Mouse (Mus musculus): ENCODE measurements around the gene Fzd9. TPM values are rescaled to one million over a fixed set of nuclear protein-coding genes. Genes with fewer than 3 reads are reported as not detected.
"Not testable (repeated sequence)": the region's sequence is repeated elsewhere in the genome, so short reads cannot be mapped to it uniquely, and the experiment has no call there.

Fzd9 gene
- polyA plus RNA-seq, 1 experiment from 2014 or later: 12.2 TPM

DNA sequence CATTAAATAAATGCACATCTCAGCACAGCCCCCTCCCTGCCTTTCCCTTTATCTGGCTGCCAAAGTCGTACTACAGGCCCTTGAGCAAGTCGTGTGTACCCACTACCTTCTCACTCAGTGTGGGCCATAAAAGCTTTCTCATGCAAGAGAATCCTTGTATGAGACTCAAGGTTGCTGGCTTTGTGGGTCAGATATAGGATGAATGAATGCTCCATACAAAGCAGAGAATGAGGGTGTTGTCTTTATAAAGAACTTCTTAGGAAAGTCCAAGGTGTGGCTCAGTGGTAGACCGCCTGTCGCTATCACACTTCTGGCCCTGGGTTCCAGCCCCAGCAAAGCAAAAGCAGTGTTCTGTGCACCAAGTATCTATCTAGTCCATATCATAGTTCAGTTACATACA lies 4.5 kb downstream of the Fzd9 start:
- Histone ChIP-seq H3K9ac (replicated peaks) (no peak overlapping the region), H3K36me3 (peaks cover 50% of the 10 kb centered on the region), H3K4me3 (no peak overlapping the region), H3K27me3 (peaks cover 20% of the 10 kb centered on the region), H3K9me3 (no peaks in the 10 kb centered on the region), H3K4me2 (replicated peaks) (no peak overlapping the region), H3K27ac (replicated peaks) (no peak overlapping the region), H3K4me1 (peaks cover 46% of the 10 kb centered on the region)
- 56% methylated on average over 4 of the region's 4 CpGs for WGBS
- ATAC-seq (ENCODE audit: low FRiP score, low read depth): no peak

DNA sequence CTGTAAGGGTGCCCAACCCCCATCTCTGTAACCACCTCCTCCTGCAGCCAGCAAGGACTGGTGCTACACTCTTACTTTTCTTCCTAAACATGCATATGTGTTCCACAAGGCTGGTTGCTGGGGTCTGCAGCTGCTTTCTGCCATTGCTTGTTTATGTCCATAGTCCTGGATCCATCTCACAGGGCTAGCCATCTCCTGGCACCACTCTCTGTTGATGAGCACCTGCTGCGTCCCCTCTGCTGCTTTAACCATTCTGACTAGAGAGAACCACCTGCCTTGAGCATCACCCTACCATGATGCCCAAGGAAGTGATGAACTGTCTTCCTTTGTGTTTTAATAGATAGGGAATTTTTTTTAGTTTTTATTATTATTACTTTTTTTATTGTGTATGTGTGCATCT lies 7.9 kb downstream of the Fzd9 start:
- Histone ChIP-seq H3K27ac (replicated peaks) (no peak overlapping the region), H3K4me1 (peaks cover 18% of the 10 kb centered on the region), H3K27me3 (no peaks in the 10 kb centered on the region), H3K4me3 (no peak overlapping the region), H3K4me2 (replicated peaks) (no peak overlapping the region), H3K9ac (replicated peaks) (no peak overlapping the region), H3K9me3 (no peaks in the 10 kb centered on the region), H3K36me3 (peaks cover 84% of the 10 kb centered on the region)
- no peak for ATAC-seq (ENCODE audit: low FRiP score, low read depth)
- 100% methylated on average over 1 of the region's 1 CpGs for WGBS

DNA sequence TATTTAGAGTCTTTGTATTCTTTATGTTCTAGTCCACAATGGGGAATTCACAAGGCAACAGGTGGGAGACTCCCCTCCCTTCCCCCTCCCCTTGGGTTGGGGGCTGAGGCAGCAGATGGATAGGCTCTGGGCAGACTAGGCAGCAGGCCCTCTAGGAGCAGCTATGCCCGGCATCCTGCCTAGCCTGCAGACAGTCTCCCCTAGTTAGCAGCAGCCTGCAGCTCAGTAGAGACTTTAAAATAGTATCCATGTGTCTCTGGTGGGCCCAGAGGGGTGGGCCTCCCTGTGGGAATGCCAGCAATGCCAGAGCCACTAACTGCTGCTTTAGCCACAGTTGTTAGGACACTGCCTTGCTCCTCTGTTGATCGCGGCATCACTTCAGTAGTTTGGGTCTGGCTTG lies 8.4 kb downstream of the Fzd9 start:
- H3K4me1 ChIP-seq: peaks cover 15% of the 10 kb centered on the region
- WGBS: 89% methylated on average over 3 of the region's 3 CpGs
- H3K36me3 ChIP-seq: peaks cover 90% of the 10 kb centered on the region
- H3K9ac ChIP-seq (replicated peaks): no peak overlapping the region
- no peaks in the 10 kb centered on the region for H3K27me3 ChIP-seq
- no peak overlapping the region for H3K27ac ChIP-seq (replicated peaks)
- no peaks in the 10 kb centered on the region for H3K9me3 ChIP-seq
- no peak for ATAC-seq (ENCODE audit: low FRiP score, low read depth)
- no peak overlapping the region for H3K4me3 ChIP-seq
- no peak overlapping the region for H3K4me2 ChIP-seq (replicated peaks)

DNA sequence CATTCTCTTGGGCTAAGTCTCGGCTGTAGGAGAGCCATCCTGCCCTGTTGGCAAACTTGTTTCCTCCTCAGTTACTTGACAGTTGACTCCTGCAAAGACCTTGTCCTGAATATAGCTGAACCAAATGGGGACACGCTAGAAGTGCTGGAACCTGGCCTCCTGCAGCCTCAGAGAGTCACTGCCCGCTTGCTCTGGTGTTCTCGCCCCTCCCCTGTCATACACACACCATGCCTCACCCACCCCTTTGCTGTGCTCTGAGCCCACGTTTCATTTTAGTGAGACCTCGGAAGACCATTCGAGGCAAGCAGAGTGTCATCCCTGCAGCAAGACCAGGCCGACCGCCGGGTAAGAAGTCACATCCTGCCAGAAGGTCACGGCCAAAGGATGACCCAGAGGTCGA lies 8.9 kb downstream of the Fzd9 start:
- WGBS: 85% methylated on average over 12 of the region's 12 CpGs

DNA sequence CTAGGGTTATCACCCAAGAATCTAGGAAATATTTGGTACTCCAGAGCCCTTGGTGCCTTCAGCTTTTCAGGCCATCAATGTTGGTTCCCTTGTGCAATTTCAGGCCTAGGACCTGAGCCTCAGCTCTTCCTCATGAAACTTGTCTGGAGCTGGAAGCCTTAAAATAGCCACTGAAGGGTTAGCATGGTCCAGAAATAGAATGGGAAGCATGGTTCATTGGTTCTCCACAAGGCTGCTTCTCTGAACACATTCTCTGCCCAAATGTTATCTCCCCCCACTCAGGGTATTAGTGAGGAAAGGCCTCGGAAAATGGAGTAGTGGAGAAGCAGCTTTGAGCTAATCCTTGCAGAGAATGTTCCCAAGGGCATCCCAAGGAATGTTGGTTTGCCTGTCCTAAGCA lies 9.6 kb downstream of the Fzd9 start:
- Histone ChIP-seq H3K27me3 (no peaks in the 10 kb centered on the region), H3K36me3 (peaks cover 100% of the 10 kb centered on the region), H3K27ac (replicated peaks) (no peak overlapping the region), H3K4me3 (no peak overlapping the region), H3K9me3 (no peaks in the 10 kb centered on the region), H3K9ac (replicated peaks) (no peak overlapping the region), H3K4me2 (replicated peaks) (no peak overlapping the region), H3K4me1 (peaks cover 4% of the 10 kb centered on the region; the same call in 1 of the 2 replicates)
- ATAC-seq (ENCODE audit: low FRiP score, low read depth): no peak
- WGBS: 57% methylated on average over 1 of the region's 1 CpGs

More for the DNA sequence above, 8.9 kb downstream of the Fzd9 start:
- Histone ChIP-seq H3K4me3 (no peak overlapping the region), H3K27me3 (no peaks in the 10 kb centered on the region), H3K9ac (replicated peaks) (no peak overlapping the region), H3K27ac (replicated peaks) (no peak overlapping the region), H3K9me3 (no peaks in the 10 kb centered on the region), H3K4me1 (peaks cover 10% of the 10 kb centered on the region; the same call in 1 of the 2 replicates), H3K4me2 (replicated peaks) (no peak overlapping the region), H3K36me3 (peaks cover 94% of the 10 kb centered on the region)
- no peak for ATAC-seq (ENCODE audit: low FRiP score, low read depth)

DNA sequence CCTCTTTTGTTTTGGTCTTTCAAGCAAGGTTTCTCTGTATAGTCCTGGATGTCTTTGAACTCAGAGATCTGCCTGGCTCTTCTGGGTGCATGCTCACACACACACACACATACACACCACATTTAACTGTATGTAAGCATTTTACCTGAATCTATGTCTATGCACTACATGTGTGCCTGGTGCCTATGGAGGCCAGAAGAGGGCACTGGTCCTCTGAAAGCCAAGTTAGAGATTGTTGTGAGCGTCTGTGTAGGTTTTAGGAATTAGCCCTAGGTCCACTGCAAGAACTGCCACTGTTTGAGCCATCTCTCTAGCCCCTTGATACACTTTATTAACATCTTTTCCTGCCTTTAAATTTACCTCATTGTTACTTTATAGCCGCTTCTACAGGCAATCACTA lies 12.2 kb downstream of the Fzd9 start:
- 81% methylated on average over 2 of the region's 2 CpGs for WGBS
- ATAC-seq (ENCODE audit: low FRiP score, low read depth): no peak
- no peak overlapping the region for H3K9ac ChIP-seq (replicated peaks)

DNA sequence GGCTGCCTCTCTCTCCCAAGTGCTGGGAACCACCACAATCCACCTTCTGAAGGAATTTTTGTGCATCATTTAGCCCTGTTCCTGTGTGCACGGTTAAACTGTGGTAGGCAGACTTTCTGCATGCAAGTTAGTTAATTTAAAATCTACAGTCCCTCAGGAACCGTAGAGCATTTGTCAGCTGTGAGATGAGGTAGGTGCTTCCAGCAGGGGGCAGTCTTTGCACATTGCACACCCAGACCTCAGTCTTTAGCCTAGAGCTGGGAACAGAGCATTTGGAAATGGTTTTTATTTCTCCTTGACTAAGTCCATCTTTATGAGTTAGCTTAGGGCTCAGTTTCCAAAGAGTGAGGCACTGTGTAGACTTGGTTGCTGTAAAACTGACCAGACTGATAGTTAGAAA lies 14.5 kb downstream of the Fzd9 start:
- Histone ChIP-seq H3K27me3 (no peaks in the 10 kb centered on the region), H3K9ac (replicated peaks) (no peak overlapping the region), H3K4me1 (no peaks in the 10 kb centered on the region), H3K9me3 (no peaks in the 10 kb centered on the region), H3K4me2 (replicated peaks) (no peak overlapping the region), H3K27ac (replicated peaks) (no peak overlapping the region), H3K4me3 (no peak overlapping the region), H3K36me3 (peaks cover 99% of the 10 kb centered on the region)
- ATAC-seq (ENCODE audit: low FRiP score, low read depth): no peak
- WGBS: 49% methylated on average over 2 of the region's 2 CpGs

More for the DNA sequence above, 12.2 kb downstream of the Fzd9 start:
- H3K9me3 ChIP-seq: no peaks in the 10 kb centered on the region
- peaks cover 99% of the 10 kb centered on the region for H3K36me3 ChIP-seq
- H3K4me3 ChIP-seq: no peak overlapping the region
- no peaks in the 10 kb centered on the region for H3K4me1 ChIP-seq
- no peak overlapping the region for H3K4me2 ChIP-seq (replicated peaks)
- H3K27ac ChIP-seq (replicated peaks): no peak overlapping the region
- no peaks in the 10 kb centered on the region for H3K27me3 ChIP-seq

DNA sequence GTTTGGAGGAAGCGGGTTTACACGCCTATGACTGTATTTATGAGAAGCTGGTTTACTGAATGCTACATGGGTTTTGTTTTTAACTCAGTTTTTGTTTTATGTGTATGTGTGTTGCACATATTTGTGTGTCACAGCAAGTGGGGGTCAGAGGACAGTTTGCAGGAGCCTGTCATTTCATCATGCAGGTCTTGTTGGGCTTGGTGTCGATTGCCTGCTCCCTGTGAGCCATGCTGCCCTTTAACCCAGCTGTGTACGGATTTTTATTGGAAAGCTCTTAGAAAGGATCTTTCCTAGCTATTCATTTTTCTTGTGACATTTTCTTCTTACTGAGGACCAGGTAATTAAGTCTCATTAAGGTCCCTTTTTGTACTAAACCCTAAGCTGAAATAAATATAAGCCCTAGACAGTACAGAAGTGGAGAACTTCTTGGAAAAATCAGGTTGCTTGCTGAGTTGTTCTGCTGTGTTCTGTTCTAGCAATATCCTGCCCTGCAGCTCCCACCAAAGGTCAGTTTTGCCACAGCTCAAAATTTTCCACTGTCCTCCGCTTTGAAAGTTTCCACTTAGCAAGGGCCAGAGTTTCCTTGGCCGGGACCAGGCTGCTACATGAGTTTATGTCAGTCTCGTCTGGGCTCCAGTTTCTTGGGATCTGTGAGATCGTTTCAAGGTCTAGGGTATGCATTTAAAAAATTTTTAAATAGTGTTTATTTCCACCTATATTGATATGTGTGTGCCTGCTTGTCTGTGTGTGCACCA lies 17.7 kb downstream of the Fzd9 start:
- H3K9ac ChIP-seq (replicated peaks): no peak overlapping the region
- H3K27ac ChIP-seq (replicated peaks): no peak overlapping the region
- ATAC-seq (ENCODE audit: low FRiP score, low read depth): no peak
- 95% methylated on average over 8 of the region's 8 CpGs for WGBS
- no peak overlapping the region for H3K4me2 ChIP-seq (replicated peaks)
- no peaks in the 10 kb centered on the region for H3K9me3 ChIP-seq
- H3K36me3 ChIP-seq: peaks cover 96% of the 10 kb centered on the region
- no peak overlapping the region for H3K4me3 ChIP-seq
- H3K4me1 ChIP-seq: no peaks in the 10 kb centered on the region
- no peaks in the 10 kb centered on the region for H3K27me3 ChIP-seq

DNA sequence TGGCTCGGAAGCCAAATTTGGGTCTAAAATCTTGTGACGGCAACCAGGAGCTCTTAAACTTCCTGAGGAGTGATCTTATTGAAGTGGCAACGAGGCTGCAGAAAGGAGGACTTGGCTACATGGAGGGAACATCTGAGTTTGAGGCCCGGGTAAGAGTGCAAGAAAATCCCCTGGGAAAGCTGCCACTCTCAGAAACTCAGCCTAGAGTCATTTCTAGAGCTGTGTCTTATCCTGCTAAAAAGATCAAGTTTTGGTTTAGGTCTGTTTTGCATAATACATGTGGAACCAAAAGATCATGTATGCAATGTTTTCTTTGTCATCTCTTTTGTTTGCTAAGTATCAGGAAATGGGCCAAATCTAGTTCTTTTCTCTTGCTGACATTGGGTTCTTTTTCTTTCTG lies 20.8 kb downstream of the Fzd9 start:
- H3K27me3 ChIP-seq: no peaks in the 10 kb centered on the region
- ATAC-seq (ENCODE audit: low FRiP score, low read depth): no peak
- H3K36me3 ChIP-seq: peaks cover 90% of the 10 kb centered on the region
- H3K4me2 ChIP-seq (replicated peaks): no peak overlapping the region
- whole genome bisulfite sequencing: 89% methylated on average over 4 of the region's 4 CpGs
- H3K27ac ChIP-seq (replicated peaks): no peak overlapping the region
- no peak overlapping the region for H3K9ac ChIP-seq (replicated peaks)
- no peak overlapping the region for H3K4me3 ChIP-seq
- no peaks in the 10 kb centered on the region for H3K9me3 ChIP-seq
- H3K4me1 ChIP-seq: no peaks in the 10 kb centered on the region

DNA sequence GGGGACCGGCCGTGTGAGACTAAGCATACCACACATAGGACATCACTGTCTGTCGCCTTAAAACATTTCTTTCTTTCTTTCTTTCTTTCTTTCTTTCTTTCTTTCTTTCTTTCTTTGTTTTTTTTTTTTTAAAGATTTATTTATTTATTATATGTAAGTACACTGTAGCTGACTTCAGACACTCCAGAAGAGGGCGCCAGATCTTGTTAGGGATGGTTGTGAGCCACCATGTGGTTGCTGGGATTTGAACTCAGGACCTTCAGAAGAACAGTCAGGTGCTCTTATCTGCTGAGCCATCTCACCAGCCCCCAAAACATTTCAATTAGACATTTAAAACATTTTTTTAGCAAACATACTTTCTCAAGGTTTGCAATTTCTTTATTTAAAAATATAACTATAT lies 25.2 kb downstream of the Fzd9 start:
- 98% methylated on average over 4 of the region's 4 CpGs for WGBS
- ATAC-seq (ENCODE audit: low FRiP score, low read depth): not testable (repeated sequence)
- H3K36me3 ChIP-seq: peaks cover 86% of the 10 kb centered on the region

DNA sequence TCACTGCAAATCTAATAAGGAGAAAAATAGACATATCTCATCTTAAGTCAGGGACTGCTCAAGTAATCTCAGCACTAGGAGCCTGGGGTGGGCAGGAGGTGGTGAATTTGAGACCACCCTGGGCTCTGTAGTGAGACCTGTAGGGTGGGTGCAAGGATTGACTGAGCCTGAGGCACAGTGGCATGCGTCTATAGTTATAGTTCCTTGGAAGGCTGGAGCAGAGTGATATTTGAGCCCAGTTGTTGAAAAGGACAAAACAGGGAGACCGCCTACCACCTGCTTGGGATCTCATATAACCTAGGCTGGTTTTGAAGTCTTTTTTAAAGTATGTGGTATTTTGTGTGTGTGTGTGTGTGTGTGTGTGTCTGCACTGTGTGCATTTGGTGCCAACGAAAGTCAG lies 26.9 kb downstream of the Fzd9 start:
- Histone ChIP-seq H3K27me3 (no peaks in the 10 kb centered on the region), H3K36me3 (peaks cover 87% of the 10 kb centered on the region), H3K9me3 (no peaks in the 10 kb centered on the region), H3K4me3 (no peak overlapping the region), H3K4me2 (replicated peaks) (no peak overlapping the region), H3K4me1 (no peaks in the 10 kb centered on the region), H3K9ac (replicated peaks) (no peak overlapping the region), H3K27ac (replicated peaks) (no peak overlapping the region)
- no peak for ATAC-seq (ENCODE audit: low FRiP score, low read depth)
- 94% methylated on average over 3 of the region's 3 CpGs for WGBS

More for the DNA sequence above, 25.2 kb downstream of the Fzd9 start:
- not testable (repeated sequence) for H3K9ac ChIP-seq (replicated peaks); H3K9me3 ChIP-seq; H3K4me1 ChIP-seq; H3K4me2 ChIP-seq (replicated peaks); H3K27ac ChIP-seq (replicated peaks); H3K27me3 ChIP-seq; H3K4me3 ChIP-seq

DNA sequence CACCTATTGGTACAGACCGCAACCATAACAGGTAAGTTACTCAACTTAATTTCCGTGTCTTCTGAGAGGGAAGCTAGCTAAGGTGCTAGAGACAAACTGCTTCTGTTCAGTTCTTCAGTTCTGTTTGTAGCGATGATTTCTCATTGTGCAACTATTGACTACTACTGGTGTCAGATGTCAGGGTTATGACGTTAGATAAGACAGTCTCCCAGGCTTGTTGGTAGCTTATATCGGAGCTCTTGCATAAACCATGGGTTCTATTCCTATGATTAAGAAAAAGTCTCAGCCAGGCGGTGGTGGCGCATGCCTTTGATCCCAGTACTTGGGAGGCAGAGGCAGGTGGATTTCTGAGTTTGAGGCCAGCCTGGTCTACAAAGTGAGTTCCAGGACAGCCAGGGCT lies 29.0 kb downstream of the Fzd9 start:
- Histone ChIP-seq H3K9me3 (no peaks in the 10 kb centered on the region), H3K27ac (replicated peaks) (no peak overlapping the region), H3K4me1 (no peaks in the 10 kb centered on the region), H3K27me3 (no peaks in the 10 kb centered on the region), H3K36me3 (peaks cover 88% of the 10 kb centered on the region), H3K4me2 (replicated peaks) (no peak overlapping the region), H3K9ac (replicated peaks) (no peak overlapping the region), H3K4me3 (no peak overlapping the region)
- ATAC-seq (ENCODE audit: low FRiP score, low read depth): no peak
- 94% methylated on average over 7 of the region's 7 CpGs for WGBS

DNA sequence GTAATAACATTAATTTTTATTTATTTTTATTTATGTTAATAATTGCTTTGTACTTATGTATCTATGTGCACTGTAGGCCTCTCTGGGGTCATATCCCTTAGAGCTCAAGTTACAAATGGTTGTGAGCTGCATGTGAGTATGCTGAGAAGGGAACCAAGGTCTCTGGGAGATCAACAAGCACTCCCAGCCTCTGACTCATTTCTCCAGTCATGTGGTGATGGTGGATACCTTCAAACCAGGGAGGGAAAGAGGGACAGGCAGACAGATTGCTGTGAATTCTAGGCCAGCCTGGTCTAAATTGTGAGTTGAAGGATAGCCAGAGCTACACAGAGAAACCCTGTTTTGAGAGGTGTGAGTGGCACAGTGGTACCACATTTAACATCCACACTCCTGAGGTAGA lies 30.1 kb downstream of the Fzd9 start:
- Histone ChIP-seq H3K4me2 (replicated peaks) (no peak overlapping the region), H3K36me3 (peaks cover 91% of the 10 kb centered on the region)
- no peak for ATAC-seq (ENCODE audit: low FRiP score, low read depth)

More for the DNA sequence above, 30.1 kb downstream of the Fzd9 start:
- Histone ChIP-seq H3K4me1 (no peaks in the 10 kb centered on the region), H3K27ac (replicated peaks) (no peak overlapping the region), H3K9ac (replicated peaks) (no peak overlapping the region), H3K4me3 (no peak overlapping the region), H3K27me3 (no peaks in the 10 kb centered on the region), H3K9me3 (no peaks in the 10 kb centered on the region)

All from midbrain, embryonic 12.5 days (tissue).